In the genomic region with DNA sequence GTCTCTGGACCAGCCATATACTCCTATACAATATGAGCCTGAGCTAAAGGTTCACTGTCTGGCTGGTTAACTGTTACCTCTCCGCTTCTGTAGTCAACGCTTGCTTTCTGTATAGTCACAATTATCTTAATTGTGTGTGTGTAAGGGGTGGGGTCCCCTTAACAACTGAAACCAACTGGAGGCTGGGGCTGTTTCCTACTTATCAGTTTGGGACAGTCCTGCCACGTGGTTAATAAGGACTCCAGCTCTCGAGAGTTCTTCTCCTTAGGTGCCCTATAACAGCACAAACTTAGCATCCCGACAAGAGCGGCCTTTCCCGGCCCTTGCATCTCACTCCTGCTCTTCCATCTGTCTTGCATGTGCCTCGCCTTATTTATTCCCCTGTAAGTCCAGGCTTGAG, we compare ENCODE assay signal across 19 mouse cellular contexts. TPM values are rescaled to one million over a fixed set of nuclear protein-coding genes. Genes with fewer than 3 reads are reported as not detected.
DNase-seq lines count a peak whose midpoint lies in the region; ATAC-seq lines count a peak whose summit lies in the region.
"Had no signal": no experiment of that assay in that cellular context is flagged by ENCODE, and none has a peak within 500 bp of the region (broad histone marks: within the 10 kb centered on the region; RNA-seq: fewer than 3 reads in every experiment).

No protein-coding gene starts in this region.

- peaks cover 2% of the 10 kb centered on the region; the same call in 1 of the 2 replicates for H3K9me3 ChIP-seq in heart, embryonic 12.5 days (replicated peaks)
- H3K9me3 ChIP-seq in liver, embryonic 13.5 days (replicated peaks), result peaks cover 3% of the 10 kb centered on the region; the same call in 1 of the 2 replicates
- H3K9me3 ChIP-seq: embryonic facial prominence, embryonic 15.5 days; neural tube, embryonic 15.5 days had no signal

- 66% methylated on average over 8 of the region's 8 CpGs for WGBS in heart, embryonic 12.5 days
- 20% methylated on average over 8 of the region's 8 CpGs for WGBS in liver, embryonic 13.5 days (ENCODE audit: insufficient replicate concordance)

- no peak overlapping the region for H3K9ac ChIP-seq in heart, embryonic 12.5 days
- H3K9ac ChIP-seq in liver, embryonic 13.5 days, result peak overlapping the region; percentile 77
- H3K9ac ChIP-seq: embryonic facial prominence, embryonic 15.5 days; neural tube, embryonic 15.5 days had no signal

- ATAC-seq in heart, embryonic 12.5 days (ENCODE audit: insufficient number of reproducible peaks, low FRiP score), result peak; percentile 89
- ATAC-seq in liver, embryonic 13.5 days (ENCODE audit: low read depth), result peak; percentile 92
- ATAC-seq: forebrain, embryonic 16.5 days; hindbrain, embryonic 16.5 days had no signal

- peak overlapping the region; percentile 22; the same call in 1 of the 2 replicates for H3K27ac ChIP-seq in heart, embryonic 12.5 days (ENCODE audit: poor library complexity, severe bottlenecking)
- peak overlapping the region; percentile 98 for H3K27ac ChIP-seq in liver, embryonic 13.5 days
- H3K27ac ChIP-seq: embryonic facial prominence, embryonic 15.5 days; layer of hippocampus, adult 2 months; neural tube, embryonic 15.5 days had no signal

- H3K36me3 ChIP-seq in heart, embryonic 12.5 days, result 0 out of 2 replicates have a peak, but pooled peaks cover 2% of the 10 kb centered on the region
- H3K36me3 ChIP-seq in liver, embryonic 13.5 days, result peaks cover 3% of the 10 kb centered on the region; the same call in 1 of the 2 replicates
- H3K36me3 ChIP-seq: embryonic facial prominence, embryonic 15.5 days; neural tube, embryonic 15.5 days had no signal

- no peak overlapping the region for H3K4me3 ChIP-seq in heart, embryonic 12.5 days
- H3K4me3 ChIP-seq in liver, embryonic 13.5 days (replicated peaks), result peak overlapping the region; percentile 39
- H3K4me3 ChIP-seq: embryonic facial prominence, embryonic 15.5 days; layer of hippocampus, adult 2 months; neural tube, embryonic 15.5 days had no signal

- peaks cover 34% of the 10 kb centered on the region for H3K4me1 ChIP-seq in heart, embryonic 12.5 days (replicated peaks)
- H3K4me1 ChIP-seq in liver, embryonic 13.5 days (replicated peaks), result peaks cover 68% of the 10 kb centered on the region

- no peaks in the 10 kb centered on the region for H3K27me3 ChIP-seq in heart, embryonic 12.5 days (replicated peaks)
- no peaks in the 10 kb centered on the region for H3K27me3 ChIP-seq in liver, embryonic 13.5 days
- H3K27me3 ChIP-seq: embryonic facial prominence, embryonic 15.5 days; megakaryocyte, embryonic 14.5 days; neural tube, embryonic 15.5 days had no signal

- intact Hi-C loops in heart, postnatal 14 days (cut with DNase I), result no loop called here

- no peak for DNase-seq in heart, postnatal 14 days
- DNase-seq in c-Kit-positive CD71-positive TER-119-positive erythroid progenitor cells, embryonic 14.5 days (ENCODE audit: low spot score), result peak; percentile 93
- peak; percentile 83 for DNase-seq in liver, embryonic 13.5 days
- DNase-seq in spleen, postnatal 4 days (ENCODE audit: low spot score in 2 of 2), result peak; percentile 61 to 72
- no peak for DNase-seq in right cerebral cortex, postnatal 10 days (ENCODE audit: low spot score in 2 of 2)
- DNase-seq in left cerebral cortex, adult 9 months (ENCODE audit: low spot score in 2 of 2), result no peak
- DNase-seq in urinary bladder, postnatal 10 days (ENCODE audit: low spot score), result no peak
- DNase-seq: adrenal gland, postnatal 25 days; cerebellum, adult 18-20 months; gastrocnemius, postnatal 36 days; lung, adult 18-20 months; right cerebral cortex, adult 18-20 months had no signal

- H3K4me2 ChIP-seq in heart, embryonic 12.5 days, result no peak overlapping the region
- peak overlapping the region; percentile 73 for H3K4me2 ChIP-seq in liver, embryonic 13.5 days
- H3K4me2 ChIP-seq: embryonic facial prominence, embryonic 15.5 days; neural tube, embryonic 15.5 days had no signal

RNA-seq across cellular contexts. Expression of a gene that starts 55.5 kb away (rescaled TPM):
- polyA plus RNA-seq in heart, embryonic 12.5 days (2016; fragmentation: Nextera tagmentation; extraction: Ambion mirVana), result 7.4 and 8.8 TPM in 2 replicates
- total RNA-seq in heart, postnatal 14 days (2021), result 10 to 100 TPM; 44.5 to 48.1 TPM
- 1.6 TPM in 2 replicates for polyA plus RNA-seq in liver, embryonic 13.5 days (2015; fragmentation: Nextera tagmentation; extraction: Ambion mirVana)

Comparison
In these comparisons a context has a peak if more than half of its experiments do, and no peak if none do; other contexts are left out.
1. DNase-seq: peak in c-Kit-positive CD71-positive TER-119-positive erythroid progenitor cells, embryonic 14.5 days (single experiment), liver, embryonic 13.5 days (single experiment) and spleen, postnatal 4 days (2 of 2); none in heart, postnatal 14 days (0 of 2), right cerebral cortex, postnatal 10 days (0 of 2), left cerebral cortex, adult 9 months (0 of 2) and urinary bladder, postnatal 10 days (single experiment).